Mouse (Mus musculus): ENCODE results near the gene Sele.

GRCm38 (mm10) chr1:164009235-164009634 lies 38.8 kb upstream of the Sele start:
- TF ChIP-seq POLR2A (IDR thresholded peaks at IDR 0.05; ENCODE audit: low read depth, low read length) (no peak), CTCF (IDR thresholded peaks at IDR 0.05; ENCODE audit: extremely low read depth, insufficient read depth, insufficient read length, insufficient replicate concordance) (peak; percentile 27; the same call in 1 of the 2 replicates)

All from spleen, adult 2 months (tissue).